Mouse (Mus musculus) frontal cortex, postnatal 36 days (tissue): ENCODE data around the gene Dusp12.

Source experiments
- DNase-seq, 2 experiments: peaks; one replicate each; pipeline ENCODE4 v3.0.0; 2022; ENCODE audit warnings: low spot score in 2 of 2

The Dusp12 gene

GRCm38 (mm10) chr1:170884978-170885561, at the start of gene Dusp12, which contains the start of gene Gm26620:
Gene Dusp12, minus strand, starts transcription at chr1:170885540.
Gene Gm26620, plus strand, starts transcription at chr1:170885065.
- DNase-seq, result peak; percentile 86 to 92

DNA sequence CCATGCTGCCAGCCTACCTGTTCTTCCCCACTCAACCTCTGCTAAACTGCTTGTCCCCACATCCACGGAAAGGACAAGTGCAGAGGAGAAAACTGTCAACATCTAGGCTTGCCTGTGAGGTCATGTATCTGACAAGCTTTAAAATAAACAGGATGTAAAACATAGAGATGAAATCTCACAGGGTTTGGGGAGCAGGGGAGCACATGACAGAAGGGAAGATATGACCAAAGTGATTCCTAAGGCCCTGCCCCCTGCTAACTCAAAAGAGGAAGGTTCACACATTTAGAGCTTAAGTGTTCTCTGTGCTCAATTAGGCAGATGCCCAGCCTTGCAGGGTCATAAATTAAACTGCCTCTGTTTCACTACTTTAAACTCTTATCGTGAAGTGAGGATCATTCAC, 49.0 kb upstream of the Dusp12 start:
- no peak for DNase-seq

- DNase-seq, result no peak
Observed at GRCm38 (mm10) chr1:170933940-170934339, 48.6 kb upstream of the Dusp12 start.

DNA sequence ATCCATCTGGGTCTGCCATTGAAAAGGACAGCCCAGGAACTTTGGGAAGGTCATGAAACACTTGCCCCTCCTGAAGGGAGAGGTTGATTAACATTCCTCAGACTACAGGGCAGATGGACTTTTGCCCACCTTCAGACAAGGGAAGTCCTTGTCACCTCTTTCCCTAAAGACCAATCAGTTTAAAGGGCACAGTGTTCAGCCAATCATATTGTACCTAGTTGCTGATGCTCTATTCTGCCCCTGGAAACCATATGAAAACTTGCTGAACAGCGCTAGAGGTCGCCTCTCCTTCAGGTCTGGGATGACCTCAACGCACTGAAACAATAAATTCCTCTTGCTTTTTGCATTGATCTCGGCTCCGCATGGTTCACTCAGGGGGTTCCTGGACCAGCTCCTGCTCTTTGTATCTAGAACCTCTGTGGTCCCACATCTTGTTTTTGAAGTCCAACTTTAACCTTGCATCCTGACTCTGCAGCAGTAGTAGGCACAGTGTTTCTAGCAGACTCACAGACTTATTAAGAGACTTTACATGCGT, 48.1 kb upstream of the Dusp12 start:
- DNase-seq, result no peak

DNA sequence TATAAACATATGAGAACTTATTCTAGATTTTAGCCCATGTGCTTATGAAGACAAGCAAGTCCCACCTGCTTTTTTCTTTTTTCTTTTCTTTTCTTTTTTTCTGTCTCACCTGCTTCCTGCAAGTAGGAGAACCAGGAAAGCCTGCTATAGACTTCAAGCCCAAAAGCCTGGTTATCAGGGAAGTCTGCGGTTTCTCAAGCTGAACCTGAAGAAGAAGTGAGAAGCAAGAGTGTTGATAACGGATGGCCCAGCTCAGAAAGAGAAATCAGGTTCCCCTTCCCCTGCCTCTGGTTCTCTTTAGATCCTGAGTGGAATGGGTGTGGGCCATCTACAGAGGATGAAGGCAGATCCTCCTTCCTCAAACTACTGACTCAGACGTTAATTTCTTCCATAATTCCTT, 46.7 kb upstream of the Dusp12 start:
- no peak for DNase-seq

- no peak for DNase-seq
Observed at GRCm38 (mm10) chr1:170929245-170929644, 43.9 kb upstream of the Dusp12 start.

GRCm38 (mm10) chr1:170928467-170928866, 43.1 kb upstream of the Dusp12 start:
- no peak for DNase-seq

DNA sequence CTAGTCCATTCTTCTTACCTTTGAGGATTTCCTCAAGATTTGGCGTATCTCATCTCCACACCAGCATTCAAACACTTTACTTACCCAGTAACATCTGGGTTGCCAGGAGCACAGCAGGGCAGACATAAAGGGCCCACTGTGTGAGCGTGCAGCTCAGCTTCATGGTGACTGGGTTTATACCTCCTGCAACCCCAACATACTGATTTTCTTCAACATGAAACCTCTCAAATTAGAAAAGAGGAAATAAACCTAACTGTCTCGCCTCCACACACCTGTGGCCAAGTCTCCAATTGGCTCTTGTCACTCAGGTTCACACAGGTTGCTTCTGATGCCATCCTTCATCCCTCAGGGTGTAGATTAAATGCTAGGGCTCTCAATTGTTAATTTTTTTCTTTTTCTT, 42.0 kb upstream of the Dusp12 start, which contains the start of gene Fcrla:
TSS of gene Fcrla (minus strand) at position 206 of the 400 bp plus-strand sequence.
- no peak for DNase-seq

DNA sequence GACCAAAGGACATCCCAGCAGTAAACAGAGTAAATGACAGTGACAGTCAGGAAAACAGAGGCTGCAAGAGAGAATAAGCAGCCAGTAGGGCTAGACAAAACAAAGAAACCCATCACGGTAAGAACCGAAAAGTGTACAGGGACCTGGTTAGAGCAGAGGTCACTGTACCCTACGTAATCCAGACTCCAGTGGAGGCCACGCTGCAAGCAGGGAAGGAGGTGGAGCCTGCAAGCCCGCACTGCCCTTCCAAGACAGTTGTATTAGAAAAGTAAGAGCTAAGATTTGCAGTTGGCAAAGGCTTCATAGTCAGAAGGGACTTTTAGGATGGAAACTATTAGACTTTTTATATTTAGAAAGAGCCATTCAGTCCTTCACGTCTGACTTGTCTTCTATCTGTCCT, 41.6 kb upstream of the Dusp12 start:
- no peak for DNase-seq

GRCm38 (mm10) chr1:170924485-170924884, 39.1 kb upstream of the Dusp12 start:
- no peak for DNase-seq

- no peak for DNase-seq
Observed at GRCm38 (mm10) chr1:170919308-170919707, 34.0 kb upstream of the Dusp12 start.

- no peak for DNase-seq
Observed at GRCm38 (mm10) chr1:170915657-170916056, 30.3 kb upstream of the Dusp12 start.

- DNase-seq, result no peak
Observed at GRCm38 (mm10) chr1:170912891-170913615, 27.7 kb upstream of the Dusp12 start, which contains the start of gene Fcrlb. Gene Fcrlb, minus strand, starts transcription at chr1:170912941.

DNA sequence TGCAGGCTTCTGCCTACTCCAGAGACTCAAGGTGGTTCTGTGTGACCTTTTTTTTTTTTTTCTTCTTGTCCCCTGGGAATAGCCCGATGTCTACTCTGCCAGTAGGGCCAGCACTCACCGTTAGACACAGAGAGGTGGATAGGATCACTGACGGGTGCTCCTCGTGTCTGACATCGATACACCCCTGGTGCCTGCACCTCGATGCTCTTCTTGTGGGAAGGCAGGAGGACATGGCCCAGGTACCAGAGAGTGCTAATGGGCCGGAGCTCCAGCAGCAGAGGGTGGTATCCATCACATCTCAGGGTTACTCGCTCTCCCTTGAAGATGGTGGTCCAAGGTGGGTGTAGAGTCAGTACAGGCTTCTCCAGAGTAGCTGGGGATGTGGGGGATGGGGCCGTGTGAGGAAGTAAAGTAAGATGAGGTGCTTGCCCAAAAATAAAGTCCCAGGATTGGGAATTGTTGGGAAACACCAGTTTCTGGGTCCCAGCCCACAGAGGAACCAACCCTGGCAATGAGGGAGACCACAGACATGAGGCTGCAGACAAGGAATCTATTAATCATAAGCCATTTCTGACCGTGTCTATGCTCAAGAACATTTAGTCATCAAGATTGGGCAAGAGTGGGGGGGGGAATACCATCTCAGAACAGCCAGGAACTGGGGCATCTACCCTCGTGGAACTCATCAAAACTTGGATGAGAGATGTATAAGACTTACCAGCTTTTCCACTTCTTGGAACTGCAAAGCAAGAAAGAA, 26.7 kb upstream of the Dusp12 start:
- no peak for DNase-seq

DNA sequence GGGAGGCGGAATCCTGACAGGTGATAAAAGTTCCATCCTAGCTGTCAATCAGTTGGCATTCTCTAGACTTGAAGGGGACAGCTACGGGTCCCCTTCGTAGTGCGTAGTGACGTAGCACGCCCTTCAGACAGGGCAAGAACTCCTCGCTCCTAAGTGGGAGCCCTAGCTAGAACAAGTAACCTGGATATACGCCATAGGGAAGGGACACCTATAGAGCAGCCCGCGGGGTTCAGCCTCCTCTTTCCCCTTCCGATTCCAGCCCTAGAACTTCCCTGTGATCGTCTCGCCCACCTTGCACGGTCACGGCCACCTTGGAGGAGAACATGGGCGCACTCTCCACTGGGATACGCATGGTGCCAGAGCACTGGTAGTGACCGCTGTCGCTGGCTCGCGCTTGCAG, 23.0 kb upstream of the Dusp12 start:
- DNase-seq, result no peak

GRCm38 (mm10) chr1:170907456-170908191, 22.3 kb upstream of the Dusp12 start:
- peak in 1 of 2 experiments; percentile 29 for DNase-seq

GRCm38 (mm10) chr1:170907111-170907455, 21.7 kb upstream of the Dusp12 start:
- no peak for DNase-seq

GRCm38 (mm10) chr1:170903485-170903884, 18.1 kb upstream of the Dusp12 start:
- DNase-seq, result no peak

- peak; percentile 87 to 89 for DNase-seq
Observed at GRCm38 (mm10) chr1:170901536-170902238, 16.3 kb upstream of the Dusp12 start.

DNA sequence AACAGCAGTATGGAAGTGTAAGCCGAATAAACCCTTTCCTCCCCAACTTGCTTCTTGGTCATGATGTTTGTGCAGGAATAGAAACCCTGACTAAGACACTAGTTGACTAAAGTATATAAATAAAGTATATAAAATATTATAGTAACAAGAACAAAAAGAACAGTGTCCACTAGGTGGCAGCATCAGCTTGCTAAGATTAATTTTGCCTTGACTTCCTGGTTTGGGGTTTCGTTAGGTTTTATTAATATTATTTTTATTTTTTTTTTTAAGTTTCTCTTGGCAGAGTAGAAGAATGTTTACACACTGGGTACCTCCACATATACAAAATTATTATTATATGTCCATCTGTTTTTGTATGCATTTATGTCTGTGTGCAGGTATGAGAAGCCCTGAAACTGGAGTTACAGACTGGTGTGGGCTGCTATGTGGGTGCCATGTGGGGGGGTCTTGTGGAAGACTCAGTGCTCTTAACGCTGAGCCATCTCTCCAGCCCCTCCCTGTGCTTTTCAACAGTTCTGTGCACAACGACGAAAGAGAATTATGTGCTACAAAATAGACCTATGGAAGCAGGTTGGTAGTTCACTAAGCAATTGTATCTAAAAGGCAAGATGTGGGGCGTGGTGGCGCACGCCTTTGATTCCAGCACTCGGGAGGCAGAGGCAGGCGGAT, 15.6 kb upstream of the Dusp12 start:
- DNase-seq, result peak in 1 of 2 experiments; percentile 77
